Mouse (Mus musculus) retina, postnatal 7 days (tissue): ENCODE measurements around the gene AB124611.
"Not testable (repeated sequence)": the region's sequence is repeated elsewhere in the genome, so short reads cannot be mapped to it uniquely, and the experiment has no call there.

Experiments used
- DNase-seq: peaks from one replicate; pipeline ENCODE4 v3.0.0-alpha.2; 2012; ENCODE audit warnings: low read depth, low spot score

AB124611 gene

DNA sequence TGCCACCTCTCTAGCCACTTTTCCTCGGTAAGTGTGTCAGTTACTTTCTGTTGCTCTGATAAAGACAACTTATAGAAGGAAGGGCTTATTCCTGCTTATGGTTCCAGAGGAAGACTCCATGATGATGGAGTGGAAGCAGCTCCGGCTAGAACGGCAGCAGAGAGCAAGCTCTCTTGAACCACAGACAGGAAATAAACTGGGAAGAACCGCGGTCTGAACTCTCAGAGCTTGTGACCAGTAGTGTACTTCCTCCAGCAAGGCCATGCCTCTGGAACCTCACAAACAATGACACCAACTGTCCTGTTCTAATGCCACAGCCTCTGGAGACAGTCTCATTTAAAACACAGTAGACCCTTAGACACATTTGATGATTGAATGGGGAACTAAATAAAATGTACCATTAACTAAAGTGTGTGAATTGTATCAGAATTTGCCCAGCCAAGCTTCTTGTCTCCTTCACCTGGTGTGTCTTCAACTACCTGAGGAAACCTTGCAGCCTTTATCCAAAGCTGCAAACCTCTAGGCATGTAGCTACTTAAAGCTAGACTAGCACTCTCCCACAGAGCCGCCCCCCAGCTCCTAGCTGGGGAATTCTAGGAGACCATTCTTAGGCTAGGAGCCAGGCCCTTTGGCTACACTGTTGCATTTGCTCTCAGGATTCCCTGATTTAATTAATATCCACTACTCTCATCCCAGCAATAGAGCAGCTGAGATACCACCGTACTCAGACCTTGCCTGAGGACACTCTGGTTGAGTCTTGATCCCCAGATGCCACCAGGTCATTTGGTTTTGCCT, 637 bp upstream of the AB124611 start:
- no peak for DNase-seq

DNA sequence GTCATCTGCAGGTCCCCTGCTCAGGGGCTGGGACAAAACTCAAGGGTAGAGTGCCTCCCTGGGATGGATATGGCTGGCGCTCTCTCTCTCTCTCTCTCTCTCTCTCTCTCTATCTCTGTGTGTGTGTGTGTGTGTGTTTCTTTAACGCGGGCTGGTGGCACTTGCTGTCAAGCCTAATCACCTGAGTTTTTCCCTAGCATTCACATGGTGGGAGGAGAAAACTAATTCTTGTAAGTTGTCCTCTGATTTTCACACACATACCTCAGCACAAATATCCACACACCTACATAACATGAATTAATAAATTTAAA, 613 bp downstream of the AB124611 start:
- DNase-seq: no peak

DNA sequence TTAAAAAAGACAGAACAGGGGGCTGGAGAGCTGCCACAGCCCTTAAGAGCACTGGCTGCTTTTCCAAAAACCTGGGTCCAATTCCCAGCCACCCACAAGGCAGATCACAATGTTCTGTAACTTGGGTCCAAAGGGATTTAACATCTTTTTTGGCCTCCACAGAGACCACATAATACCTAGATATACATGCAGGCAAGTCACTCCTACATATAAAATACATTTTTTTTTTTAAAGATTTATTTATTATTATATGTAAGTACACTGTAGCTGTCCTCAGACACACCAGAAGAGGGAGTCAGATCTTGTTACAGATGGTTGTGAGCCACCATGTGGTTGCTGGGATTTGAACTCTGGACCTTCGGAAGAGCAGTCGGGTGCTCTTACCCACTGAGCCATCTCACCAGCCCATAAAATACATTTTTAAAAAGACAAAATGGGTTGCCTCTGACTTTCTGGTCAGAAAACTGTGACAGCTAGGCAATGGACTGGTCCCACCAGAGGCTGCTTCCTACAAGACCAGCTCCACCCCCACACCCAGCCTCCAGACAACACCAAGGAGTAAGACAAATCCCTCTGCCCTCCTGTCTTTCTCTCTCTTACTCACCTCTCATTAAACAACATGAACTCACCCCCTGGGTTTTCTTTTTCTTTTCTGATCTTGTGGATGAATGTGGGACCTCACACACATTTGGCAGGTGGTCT, 1.3 kb downstream of the AB124611 start:
- DNase-seq: no peak

DNA sequence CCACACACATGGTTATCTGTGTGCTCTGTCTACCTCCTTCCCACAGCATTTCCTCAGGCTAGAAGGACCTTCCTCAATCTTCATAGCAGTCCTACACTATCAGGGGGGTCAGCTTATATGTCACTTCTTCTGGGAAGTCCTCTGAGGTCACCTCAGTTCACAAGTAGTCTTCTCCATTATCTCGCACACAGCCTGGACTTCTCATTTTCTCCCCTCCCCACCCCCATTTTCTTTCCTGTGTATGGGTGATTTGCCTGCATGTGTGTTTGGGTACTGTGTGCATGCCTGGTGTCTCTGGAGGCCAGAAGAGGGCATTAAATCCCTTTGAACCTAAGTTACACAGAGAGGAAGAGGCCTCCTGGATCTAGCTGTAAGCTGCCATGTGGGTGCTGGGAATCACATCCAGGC, 1.9 kb downstream of the AB124611 start:
- DNase-seq: no peak

DNA sequence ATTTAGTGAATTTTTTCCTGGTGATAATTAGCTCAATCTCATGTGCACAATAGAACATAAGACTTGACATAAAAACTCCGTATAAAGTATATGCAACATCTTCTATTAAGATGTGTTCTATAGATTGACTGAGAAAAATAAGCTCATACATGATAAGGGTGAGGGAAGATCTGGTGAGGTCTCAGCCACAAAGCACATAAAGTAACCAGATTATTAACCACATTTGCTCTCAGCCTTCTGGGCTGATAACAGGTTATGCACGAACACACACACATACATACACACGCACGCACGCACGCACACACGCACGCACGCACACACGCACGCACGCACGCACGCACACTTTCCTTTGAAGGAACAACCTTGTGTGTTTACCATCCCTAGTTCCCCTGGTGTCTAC, 10.5 kb downstream of the AB124611 start:
- no peak for DNase-seq

DNA sequence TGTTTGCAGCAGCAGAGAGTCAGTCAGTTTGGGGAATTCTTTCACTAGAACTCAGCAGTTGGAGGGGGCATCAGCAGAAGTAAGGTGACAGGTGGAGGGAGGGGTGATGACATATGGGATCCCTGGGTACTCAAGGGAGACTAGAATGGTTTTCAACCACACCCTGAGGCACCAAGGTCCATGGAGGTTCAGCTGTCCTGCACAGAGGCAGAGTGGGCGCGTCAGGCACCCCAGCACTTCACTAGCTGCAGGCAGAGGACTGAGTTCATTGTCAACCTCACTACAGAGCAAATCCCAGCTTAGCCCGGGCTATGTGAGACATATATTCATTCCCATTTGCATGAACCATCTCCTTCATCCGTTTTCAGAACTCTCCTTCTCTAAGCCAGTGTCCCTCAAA, 11.0 kb downstream of the AB124611 start:
- no peak for DNase-seq

DNA sequence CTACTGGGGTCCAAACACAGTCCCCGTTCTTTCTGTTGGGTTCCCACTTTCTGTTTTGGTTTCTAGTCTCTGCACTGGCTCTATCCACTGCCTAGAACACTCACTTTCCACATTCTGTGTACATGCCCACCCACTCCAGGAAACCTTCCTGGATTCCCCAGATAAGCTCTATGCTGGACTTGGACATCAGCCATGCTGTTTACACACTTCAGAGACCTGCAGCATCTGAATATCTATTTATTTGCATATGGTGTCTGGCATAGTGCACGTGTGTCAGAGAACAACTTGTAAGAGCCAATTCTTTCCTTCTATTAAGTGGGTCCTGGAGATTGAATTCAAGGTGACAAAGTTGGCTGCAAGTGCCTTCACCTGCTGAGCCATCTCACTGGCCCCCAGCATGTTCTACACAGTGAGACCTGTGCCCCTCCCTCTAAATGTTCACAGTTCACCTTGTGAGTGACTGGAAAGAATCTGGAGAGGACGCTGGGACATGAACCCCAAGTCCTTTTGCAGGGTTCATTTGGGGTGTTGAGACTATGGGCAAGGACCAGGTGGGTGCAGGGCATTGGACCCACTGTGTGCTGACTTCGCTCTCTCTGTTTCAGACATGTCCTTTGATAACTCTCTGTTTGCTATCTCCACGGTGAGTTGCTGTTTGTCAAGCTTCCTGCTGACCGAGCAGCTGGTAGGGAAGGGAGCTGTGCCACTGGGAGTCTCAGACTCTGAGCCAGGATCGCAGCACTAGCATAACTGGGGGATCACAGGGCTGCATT, 14.2 kb downstream of the AB124611 start:
- no peak for DNase-seq

DNA sequence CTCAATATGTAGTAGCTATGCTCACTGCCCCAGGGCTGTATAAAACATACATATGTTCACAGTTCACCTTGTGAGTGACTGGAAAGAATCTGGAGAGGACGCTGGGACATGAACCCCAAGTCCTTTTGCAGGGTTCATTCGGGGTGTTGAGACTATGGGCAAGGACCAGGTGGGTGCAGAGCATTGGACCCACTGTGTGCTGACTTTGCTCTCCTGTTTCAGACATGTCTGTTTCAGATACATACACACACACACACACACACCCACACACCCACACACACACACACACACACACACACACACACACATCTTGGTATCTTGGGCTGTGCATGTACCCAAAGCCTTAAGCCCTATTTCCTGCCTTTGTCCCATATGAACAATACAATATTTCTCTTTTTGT, 16.0 kb downstream of the AB124611 start:
- not testable (repeated sequence) for DNase-seq

DNA sequence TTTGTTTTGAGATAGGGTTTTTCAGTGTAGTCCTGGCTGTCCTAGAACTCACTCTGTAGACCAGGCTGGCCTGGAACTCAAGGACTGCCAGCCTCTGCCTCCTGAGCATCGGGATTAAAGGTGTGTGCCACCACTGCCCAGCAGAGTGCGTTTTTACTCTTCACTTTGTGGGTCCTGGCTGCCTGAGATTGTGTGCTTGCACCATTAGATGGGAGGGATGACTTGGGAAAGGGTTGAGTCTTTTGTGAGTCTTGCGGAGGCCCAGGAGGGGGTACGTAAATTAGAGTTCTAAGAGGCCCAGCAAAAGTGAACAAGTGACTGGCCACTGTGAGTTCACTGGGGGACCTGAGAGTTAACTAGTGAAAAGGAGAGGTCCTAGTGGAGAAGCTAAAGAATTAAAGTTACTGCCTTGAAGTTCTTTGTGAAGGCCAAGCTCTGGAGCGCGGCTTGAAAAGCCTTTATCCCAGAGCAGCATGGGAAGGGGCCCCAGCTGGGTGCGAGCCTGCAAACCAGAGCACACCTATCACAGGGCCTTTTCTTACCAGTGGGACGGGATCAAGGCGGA, 19.5 kb downstream of the AB124611 start:
- DNase-seq: no peak

DNA sequence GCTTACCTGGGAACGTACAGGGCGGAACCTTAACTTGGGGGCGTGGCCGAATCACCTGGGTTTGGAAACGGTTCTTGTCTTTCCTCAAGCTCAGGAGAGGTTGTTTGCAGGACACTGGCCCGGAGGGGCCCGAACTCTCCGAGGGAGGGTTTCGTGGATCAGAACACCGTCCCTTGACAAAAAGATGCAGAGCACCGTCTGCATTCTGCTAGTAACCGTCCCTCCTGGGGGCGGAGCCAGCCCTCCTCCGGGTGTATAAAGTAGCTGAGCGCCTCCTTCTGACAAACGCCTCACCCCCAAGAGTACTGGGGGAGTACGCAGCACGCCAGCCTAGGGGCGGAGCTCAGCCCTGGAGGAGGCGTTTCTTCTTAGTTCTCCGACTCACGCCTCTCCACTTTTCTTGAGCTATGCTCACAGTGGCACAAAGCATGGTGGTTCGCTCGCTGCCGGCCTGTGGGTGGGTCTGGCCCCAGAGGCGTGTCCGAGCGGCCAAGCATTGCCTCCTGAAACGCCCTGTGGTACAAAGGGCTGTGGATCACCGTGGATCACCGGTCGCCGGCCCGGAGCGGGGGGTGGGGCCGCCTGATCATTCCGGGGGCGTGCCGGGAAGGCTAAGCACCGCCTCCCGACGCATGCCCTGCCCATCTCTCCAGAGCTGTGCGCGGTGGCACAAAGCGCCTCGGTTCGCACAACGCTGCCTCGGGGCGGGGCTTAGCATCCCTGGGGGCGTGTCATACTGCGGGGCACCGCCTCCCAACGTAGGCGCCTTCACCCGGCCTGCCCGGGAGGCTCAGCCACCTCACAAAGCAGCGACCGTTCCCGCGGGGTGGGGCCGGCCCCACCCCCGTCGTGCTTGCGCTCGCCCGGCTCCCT, 20.2 kb downstream of the AB124611 start:
- DNase-seq: peak; percentile 97

DNA sequence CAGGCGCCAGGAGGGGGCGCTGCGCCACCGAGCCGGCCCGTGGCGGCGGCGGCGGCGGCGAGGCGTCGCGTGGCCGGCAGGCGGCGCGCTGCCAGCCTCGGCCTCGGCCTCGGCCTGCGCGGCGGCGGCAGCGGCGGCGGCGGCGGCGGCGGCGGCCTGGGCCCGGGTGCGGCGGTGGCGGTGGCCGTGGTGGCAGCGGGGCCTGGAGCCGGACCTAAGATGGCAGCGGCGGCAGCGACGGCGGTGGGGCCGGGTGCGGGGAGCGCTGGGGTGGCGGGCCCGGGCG, 20.8 kb downstream of the AB124611 start, which contains the start of gene Carm1:
TSS of gene Carm1 (plus strand) at position 106 of the 286 bp plus-strand sequence.
- DNase-seq: no peak

DNA sequence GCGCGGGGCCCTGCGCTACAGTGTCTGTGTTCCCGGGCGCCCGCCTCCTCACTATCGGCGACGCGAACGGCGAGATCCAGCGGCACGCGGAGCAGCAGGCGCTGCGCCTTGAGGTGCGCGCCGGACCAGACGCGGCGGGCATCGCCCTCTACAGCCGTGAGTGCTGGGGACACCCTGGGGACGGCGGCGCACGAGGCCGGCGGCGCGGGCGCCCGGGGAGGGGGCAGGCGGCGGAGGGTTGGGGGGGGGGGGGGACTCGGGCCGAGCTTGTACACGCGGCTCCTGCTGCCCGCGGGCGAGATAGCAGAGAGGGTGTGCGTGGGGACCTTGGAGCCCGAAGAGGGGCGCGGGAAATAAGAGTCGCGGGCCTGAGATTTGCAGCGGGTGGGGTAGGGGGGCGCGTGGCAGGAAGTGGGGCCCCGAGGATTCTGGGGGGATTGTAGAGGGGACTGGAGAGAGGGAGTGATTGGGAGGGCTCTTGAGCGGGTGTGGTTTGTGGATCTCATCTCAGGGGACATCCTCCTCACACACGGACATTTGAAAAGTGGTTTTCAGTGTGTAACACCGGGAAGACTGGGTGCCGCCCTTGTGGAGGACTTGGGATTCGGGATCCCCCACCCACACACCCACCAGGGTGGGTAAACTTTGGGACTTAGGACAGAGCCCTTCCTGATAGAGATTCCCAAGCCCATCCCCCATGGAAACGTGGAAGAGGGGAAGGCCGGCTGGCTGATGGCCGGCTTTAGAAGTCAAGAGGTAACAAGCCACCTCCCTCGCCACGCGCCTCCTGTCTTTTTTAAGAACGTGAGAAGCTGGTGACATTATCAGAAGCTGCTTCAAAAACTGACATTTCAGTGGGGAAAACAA, 21.3 kb downstream of the AB124611 start:
- DNase-seq: peak; percentile 54

DNA sequence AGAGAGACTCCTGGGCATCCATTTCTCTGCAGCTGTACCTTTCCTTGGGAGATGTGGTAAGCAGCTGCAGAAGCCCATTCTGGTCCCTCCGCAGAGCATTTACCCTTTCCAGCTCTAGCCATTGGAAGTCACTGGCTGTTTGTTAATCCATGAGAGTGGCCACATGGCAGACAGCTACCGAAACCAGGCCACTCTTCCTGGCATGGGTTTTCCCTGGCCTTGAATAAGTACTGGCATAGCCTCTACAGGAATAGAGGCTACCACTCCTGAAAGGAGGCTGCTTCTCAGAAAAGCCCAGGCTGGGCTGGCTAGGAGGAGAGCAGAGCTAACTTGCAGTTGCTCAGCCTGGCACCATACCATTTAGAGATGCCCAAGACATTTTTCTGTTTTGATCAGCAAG, 25.1 kb downstream of the AB124611 start:
- no peak for DNase-seq

DNA sequence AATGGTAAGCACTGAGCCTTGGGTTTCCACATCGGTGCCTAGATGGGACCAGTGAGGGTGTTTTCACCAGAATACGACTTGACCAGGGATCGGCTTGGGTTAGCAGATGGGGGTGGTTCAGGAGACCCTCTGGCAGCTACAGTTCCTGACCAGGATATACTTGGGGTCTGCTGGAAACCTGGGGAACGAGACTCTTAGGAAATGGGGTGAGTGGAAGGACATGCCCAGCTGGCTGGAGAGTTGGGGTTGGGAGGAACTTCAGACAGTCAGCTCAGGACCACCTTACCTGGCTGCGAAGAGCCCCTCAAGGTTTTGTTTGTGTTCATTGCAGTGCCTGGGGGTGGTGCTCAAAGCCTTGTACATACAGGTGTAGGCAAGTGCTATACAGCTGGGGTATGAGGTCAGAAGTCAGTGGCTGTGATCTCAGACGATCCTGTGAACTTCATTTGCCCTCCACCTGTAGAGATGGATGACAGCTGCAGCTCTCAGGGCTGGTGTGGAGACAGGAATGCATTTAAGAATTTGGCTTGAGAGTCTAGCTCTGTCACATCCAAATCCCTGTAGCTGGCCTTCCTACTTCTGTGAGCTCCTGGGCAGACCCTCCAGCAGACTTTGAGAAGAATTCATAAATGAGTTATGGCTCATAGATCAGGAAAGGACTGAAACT, 27.8 kb downstream of the AB124611 start:
- no peak for DNase-seq

DNA sequence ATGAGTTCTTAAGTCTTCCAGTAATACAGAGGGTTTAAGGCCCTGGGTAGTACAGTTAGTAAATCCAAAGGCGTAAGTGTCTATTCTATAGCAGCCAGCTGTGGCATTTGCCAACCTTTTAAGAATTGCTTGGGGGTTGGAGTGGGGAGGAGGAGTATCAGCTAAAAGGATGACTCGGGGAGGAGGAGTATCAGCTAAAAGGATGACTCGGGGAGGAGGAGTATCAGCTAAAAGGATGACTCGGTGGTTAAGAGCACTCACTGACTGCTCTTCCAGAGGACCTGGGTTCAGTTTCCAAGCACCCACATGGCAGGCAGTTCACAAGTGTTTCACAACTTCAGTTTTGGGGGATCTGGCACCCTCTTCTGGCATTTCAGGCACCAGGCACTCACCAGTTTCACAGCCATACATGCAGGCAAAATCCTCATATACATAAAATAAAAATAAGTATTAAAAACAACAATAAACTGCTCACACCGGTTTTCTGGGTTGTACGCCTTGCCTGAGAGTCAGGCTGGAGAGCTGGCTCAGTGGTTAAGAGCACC, 29.3 kb downstream of the AB124611 start:
- no peak for DNase-seq

DNA sequence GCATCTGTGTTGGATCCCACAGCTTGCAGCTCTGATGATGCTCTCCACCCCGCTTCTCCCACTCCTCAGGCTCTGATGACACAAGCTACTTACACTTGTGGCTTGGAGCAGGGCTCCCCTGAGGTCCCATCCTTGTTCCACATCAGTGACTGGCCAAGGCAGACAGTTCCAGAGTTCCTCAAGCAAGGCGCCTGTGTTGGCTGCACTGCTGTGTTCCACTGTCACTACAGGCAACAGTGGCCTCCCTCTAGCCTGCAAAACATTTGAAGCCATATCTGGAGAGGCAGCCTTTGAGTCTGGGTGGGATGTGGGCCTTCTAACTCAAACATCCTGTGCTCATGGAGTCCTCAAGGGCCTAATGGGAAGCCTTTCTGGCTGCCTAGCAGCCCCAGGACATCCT, 31.0 kb downstream of the AB124611 start:
- no peak for DNase-seq

DNA sequence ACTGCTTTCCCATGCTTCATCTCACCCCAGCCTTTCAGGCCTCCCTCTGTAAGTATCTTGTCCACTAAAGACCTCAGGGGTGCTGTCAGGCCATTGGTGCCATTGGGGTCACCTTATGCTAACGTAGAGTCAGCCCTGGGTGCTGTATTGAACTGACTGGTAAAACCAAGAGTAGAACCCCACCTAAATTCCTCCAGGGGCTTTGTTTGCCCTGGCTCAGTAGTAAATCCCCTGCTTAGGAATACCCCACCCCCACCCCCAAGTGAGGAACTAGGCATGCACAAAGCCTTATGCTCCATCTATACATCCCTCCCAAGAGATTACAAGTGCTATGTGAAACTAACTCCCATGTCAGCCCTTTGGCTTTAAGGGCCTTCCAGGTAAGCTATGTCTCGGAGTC, 31.6 kb downstream of the AB124611 start:
- no peak for DNase-seq

DNA sequence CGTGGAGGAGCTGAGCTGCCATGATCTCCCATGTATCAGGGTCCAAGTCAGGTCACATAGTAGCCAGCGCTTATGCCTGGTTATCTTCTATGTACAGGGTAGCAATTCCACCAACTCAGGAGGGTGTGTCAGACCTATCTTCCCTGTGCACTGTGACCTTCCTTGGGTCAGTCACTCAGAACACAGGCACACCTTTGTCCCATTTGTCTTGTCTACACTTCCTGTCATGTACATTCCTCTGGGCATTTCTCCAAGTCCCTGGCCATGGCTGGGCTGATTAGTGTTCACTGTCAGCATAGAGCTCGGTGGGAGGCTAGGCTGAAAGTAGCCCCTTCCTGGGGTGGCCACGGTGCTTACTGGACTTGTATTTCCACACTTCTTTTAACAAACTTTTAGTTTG, 32.4 kb downstream of the AB124611 start:
- no peak for DNase-seq

DNA sequence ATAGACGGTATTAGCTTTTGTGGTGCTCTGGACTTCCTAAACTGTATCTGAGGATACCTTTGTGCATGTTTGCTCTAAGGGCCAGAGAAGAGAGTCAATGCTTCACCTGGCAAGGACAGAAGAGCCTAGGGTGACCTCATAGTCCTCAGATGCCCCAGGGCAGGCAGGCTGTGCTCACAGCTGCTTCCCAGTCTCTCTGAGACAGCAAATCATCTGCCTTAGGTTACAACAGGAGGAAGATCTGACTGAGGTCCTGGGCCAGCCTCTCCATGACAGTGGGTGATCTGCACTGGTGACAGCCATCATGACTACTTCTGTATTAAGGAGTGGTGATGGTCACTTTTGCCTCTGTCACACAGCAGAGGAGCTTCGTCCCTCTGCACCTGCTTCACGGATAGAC, 33.2 kb downstream of the AB124611 start:
- DNase-seq: no peak

DNA sequence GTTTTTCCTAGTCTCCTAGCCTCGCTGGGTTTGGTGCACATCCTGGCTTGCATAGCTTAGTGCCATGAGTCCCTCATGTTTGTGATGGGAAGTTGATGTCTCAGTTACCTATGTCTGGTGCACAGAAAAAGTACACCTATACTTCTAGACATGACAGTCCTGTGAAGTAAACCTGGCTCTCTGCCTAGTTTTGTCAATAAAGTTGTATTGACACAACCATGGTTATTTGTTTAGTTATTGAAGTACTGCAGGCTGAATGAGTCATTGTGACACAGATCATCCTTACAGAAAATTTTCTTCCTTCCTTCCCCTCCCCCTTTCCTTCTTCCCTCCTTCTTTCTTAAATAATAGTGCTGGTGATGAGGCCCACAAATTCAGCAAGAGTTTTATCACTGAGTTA, 38.4 kb downstream of the AB124611 start:
- no peak for DNase-seq
